8 mouse cellular contexts compared by ENCODE assay signal in the genomic region with DNA sequence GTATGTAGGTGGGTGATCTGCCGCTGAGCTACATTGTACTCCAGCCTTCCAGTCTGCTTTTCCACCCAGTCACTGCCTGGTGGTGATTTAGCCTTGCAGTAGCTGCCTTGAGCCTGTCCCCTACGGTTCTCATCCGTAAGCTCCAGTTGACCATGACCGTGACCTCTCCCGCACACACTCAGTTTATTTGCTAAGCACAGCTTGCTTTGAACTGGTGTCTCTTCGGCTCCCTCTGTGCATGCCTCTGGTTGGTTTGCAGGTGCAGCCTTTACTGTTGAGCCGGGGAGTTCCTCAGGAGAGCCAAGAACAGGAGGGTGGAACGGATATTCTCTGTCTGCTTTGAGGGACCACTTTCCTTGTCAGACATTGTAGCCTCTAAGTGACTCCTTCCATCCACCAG.
DNase-seq lines count a peak whose midpoint lies in the region.

No protein-coding gene starts in this region.

- intact Hi-C loops in gastrocnemius, postnatal 36 days (cut with DNase I): loop anchor here (1.0 kb wide), 1 partner anchor 50 kb away; no protein-coding TSS in a partner anchor

- DNase-seq in embryo, embryonic 11 days: peak; percentile 56
- no peak for DNase-seq in embryo, embryonic 10.5 days (ENCODE audit: low spot score)
- peak; percentile 51 for DNase-seq in ovary, postnatal 36 days (ENCODE audit: low spot score)
- no peak for DNase-seq in ovary, postnatal 10 days (ENCODE audit: low spot score)
- peak; percentile 27 to 68 for DNase-seq in kidney, postnatal 25 days
- DNase-seq in thymus, postnatal 36 days: peak; percentile 6 to 13
- no peak for DNase-seq in gastrocnemius, postnatal 4 days (ENCODE audit: low spot score in 2 of 2)
- DNase-seq in gastrocnemius, postnatal 36 days: no peak

Comparison
In these comparisons a context has a peak if more than half of its experiments do, and no peak if none do; other contexts are left out.
1. DNase-seq: peak in embryo, embryonic 11 days (single experiment), ovary, postnatal 36 days (single experiment), kidney, postnatal 25 days (2 of 2) and thymus, postnatal 36 days (2 of 2); none in embryo, embryonic 10.5 days (single experiment), ovary, postnatal 10 days (single experiment), gastrocnemius, postnatal 4 days (0 of 2) and gastrocnemius, postnatal 36 days (0 of 2).